Mouse (Mus musculus) hindbrain, embryonic 13.5 days (tissue): ENCODE results near the gene Adcyap1r1. TPM values are rescaled to one million over a fixed set of nuclear protein-coding genes. Genes with fewer than 3 reads are reported as not detected.

Source experiments
- microRNA-seq: library from miRNA; unstranded; fragments of <30 nt; microRNA quantifications from one replicate; pipeline ENCODE4, GENCODE M21; 2016
- polyA plus RNA-seq: library from polyadenylated mRNA; unstranded; fragments of >200 nt; fragmentation: Nextera tagmentation; extraction: Ambion mirVana; gene quantifications from 2 replicates; pipeline ENCODE4 v1.2.1, GENCODE M21; 2015

Adcyap1r1 gene
- polyA plus RNA-seq, 1 experiment from 2014 or later, result 45.4 TPM

Small RNA genes within 50 kb of the gene (microRNA-seq; reads per million reads assigned to microRNA genes)
- not detected for gene Gm44352

Other genes starting within 250 kb of the Adcyap1r1 start
- gene Mindy4, start 248.6 kb upstream of the Adcyap1r1 start, polyA plus RNA-seq, result 10.7 and 10.9 TPM in 2 replicates
- gene Aqp1, start 115.5 kb upstream of the Adcyap1r1 start, polyA plus RNA-seq, result 14.5 and 20.5 TPM in 2 replicates
- not detected in 2 replicates for gene Ghrhr, start 75.7 kb upstream of the Adcyap1r1 start, polyA plus RNA-seq
- gene Neurod6, start 229.3 kb downstream of the Adcyap1r1 start, polyA plus RNA-seq, result 62.6 and 80.1 TPM in 2 replicates